Mouse (Mus musculus): ENCODE results near the gene Zfp94.

DNA sequence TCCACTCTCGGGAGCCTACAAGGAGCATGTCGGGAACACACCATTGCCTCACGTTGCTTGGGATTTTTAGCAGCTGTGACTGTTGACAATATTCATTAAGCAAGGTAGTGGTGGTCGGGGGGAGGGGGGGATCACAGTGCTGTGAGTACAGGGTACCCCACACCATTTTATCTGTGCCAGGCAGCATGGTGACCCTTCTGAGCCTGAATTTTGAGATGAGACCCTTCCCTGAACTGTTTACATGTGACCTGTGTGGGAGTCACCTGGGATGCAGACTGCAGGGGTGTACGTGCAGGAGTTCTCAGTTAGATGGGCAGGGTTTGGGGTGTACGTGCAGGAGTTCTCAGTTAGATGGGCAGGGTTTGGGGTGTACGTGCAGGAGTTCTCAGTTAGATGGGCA, 20.1 kb downstream of the Zfp94 start:
- no peak for TF ChIP-seq CTCF (IDR thresholded peaks at IDR 0.05; ENCODE audit: low read depth)
- no peak for TF ChIP-seq EP300 (IDR thresholded peaks at IDR 0.05; ENCODE audit: low read depth)

Measured in liver, embryonic 14.5 days (tissue).